Mouse (Mus musculus): ENCODE data around the gene Ergic1. TPM values are rescaled to one million over a fixed set of nuclear protein-coding genes. Genes with fewer than 3 reads are reported as not detected.
A peak's percentile ranks its signal among the peaks of the same experiment; 100 is the strongest.

Gene Ergic1
- total RNA-seq, 2 experiments from 2014 or later, result 48.3 to 123 TPM

DNA sequence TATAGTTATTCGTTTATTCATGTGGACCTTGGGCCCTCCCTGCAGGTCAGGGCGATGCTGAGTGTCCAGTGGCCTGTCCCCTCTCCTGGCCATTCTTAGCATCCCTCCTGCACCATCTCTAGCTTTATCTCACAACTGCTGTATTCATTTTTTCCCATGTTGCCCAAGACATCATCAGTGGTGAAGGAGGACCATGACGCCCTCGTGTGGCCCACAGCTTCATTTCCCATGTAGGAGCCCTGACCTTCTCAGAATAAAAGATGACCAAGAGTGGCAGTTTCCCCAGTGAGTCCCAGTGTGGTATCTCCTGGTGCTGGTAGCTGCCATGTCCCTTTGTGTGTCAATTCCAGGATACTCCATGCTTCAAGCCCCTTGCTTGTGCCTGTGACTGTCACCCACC is 88.3 kb downstream of the Ergic1 start:
- no peak for ATAC-seq (replicated peaks; ENCODE audit: poor library complexity)

DNA sequence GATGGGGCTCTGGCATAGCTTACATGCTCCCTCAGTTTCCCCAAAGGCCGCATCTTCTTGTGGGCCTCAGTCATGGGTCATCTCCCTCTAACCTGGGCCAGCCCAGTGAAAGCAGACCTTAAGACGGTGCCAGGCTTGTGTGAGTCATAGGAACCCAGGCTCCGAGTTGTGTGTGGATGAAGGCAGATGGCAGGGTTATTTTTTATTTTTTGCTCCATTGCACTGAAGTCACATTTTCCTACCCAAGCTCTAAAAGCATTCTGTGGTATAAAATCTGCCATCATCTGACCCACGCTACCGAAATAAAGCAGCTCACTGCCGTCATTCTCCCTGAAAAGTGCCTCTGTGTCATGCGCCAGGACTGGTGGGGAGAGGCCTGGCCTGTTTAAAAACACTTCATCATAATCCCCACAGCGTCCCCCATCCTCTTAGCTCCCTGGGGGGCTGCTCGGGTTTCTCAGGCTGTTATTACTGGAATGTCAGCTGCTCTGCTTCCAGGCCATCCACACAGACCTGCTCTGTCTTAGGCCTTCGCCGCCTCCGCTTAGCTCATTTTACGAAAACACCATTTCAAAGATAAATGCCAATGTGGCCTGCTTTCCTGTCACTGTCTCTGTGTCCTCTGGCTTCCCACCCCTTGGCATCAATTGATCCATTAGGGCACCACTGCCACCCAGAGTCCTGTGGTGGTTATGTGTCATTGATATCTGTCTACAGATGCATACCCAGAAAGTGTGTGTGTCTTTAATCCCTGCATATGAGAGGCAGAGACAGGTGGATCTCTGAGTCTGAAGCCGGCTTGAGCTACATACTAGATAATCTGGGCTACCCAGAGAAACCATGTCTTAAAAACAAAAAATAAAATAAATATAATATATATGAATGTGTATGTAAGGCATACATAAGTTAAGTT is 89.4 kb downstream of the Ergic1 start:
- no peak for ATAC-seq (replicated peaks; ENCODE audit: poor library complexity)

DNA sequence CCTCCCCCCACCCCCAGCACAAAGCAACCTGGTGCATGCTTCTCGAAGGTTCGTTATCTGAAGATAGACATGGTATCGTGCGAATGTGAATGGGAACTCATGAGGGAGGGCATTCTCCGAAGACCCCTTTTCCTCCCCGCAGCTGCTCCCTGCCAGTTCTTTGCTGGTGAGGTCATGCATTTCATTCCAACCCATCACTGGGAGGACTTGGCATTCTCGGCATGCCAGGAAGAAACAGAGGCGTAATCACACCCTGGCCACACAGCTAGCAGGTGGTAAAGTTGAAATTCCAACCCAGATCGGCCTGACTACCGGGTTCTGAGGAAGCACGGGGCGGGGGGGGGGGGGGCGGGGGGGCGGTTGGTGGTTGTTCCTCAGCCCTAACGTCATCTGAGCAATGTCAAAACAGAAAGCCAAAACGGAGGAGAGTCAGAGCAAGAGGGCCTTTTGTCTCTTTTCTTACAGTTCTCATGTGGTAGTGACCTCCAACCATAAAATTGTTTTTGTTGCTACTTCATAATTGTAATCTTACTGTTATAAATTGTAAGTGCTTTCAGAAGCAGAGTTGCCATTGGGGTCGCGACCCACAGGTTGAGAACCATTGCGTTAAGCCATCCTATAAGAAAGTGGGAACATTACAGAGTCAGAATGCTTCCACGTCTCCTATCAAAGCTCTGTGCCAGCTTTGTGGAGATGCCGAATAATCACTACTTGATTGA is 97.7 kb downstream of the Ergic1 start:
- ATAC-seq (replicated peaks; ENCODE audit: poor library complexity), result no peak

DNA sequence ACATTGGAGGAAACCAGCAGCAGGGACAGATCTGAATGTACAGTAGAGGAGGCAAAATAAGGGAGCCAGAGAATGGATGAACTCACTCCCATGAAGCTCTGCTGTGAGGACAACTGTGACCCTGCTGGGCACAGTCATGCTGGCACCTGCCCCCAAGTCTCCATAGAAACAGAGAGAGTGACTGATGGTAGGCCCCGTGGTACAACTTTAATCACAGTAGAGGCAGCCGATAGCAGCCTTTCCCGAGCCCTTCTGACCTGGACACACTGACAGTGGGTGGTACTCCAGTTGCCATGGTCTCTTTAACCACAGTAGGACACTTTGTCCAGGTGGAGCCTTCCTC is 98.3 kb downstream of the Ergic1 start:
- no peak for ATAC-seq (replicated peaks; ENCODE audit: poor library complexity)

DNA sequence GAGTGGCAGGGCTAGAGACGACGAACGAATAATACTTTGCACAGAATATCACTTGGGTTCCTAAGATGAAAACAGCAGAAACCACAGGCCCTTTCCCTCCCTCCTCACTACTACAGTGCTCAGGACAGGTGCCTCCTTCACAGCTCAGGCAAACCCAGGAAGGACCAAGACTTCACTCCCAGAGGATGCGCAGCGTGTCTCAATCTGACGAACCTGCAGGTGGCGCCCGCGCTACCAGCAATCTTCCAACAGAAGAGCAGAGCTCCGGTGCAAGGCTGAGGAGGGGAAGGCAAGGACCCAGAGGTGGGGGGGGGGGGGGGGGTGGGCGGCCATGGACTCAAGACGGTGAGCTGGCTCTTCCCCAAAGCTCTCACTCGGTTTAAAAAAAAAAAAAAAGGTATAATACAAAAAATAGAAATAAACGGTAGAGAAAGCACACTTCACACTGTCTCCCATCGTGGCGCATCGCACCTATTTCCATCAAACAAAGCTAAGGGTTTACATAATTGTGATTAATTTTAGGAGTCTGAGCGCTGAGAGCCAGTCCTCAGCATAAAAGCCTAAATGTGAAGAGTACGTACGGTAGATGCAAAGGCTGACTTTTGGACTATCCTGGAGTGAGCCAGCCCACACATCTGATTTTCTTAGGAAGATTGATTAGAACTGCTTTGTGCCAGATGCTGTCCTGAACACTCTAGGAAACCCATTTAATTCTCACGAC is 99.1 kb downstream of the Ergic1 start:
- ATAC-seq (replicated peaks; ENCODE audit: poor library complexity), result peak; percentile 64

DNA sequence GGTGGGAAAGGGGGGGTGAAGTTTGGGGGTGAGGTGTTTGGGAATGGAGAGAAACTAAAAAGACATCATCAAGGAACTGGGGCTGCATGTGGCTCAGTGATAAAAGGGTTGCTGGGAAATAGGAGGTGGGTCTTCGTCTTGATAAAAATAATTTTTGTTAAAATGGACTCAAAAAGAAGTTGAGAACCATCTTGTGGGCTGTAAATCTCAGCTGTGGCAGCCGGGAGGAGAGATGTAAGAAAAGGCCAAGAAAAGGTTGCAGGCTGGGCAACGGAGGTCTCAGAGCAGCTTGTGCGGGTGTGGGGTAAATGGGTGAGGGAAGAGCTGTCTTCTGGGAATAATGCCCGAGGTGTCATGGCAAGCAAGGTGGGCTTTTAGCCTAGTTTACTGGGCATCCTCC is 100.9 kb downstream of the Ergic1 start:
- ATAC-seq (replicated peaks; ENCODE audit: poor library complexity), result no peak

DNA sequence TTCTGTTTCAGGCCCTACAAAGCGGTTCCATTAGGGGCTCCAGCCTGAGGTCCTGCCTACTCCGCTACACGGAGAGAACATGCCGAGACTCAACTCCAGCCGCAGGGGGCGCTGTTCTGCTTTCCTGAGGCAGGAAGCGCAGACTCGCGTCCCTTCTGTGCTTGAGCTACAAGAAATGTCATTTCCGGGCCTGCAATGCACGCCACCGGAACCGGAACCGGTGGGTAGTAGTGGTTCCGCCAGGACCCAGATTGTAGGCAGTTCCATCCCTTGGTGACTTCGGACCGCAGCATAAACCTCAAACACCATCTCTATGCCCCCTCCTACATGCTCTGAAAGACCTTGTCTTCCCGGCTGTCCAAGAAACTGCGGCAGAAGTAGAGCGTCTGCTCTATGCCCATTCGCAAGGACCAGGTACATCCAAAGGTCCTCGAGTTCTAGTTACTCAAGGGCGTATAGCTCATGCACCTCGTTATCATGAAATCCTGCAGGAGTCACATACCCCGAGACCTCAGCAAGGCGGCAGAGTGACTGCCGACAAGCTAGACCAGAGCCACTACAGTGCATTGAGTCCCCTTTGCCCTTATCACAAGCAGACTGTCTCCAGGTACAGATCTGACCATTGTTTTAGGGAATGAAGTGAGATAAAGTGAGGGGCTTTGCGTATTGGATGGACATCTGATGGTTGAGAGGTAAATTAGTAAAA is 101.8 kb downstream of the Ergic1 start, which contains the start of gene Atp6v0e:
Gene Atp6v0e (plus strand): TSS at position 254 of the 706 bp plus-strand sequence.
- peak; percentile 93 for ATAC-seq (replicated peaks; ENCODE audit: poor library complexity)

DNA sequence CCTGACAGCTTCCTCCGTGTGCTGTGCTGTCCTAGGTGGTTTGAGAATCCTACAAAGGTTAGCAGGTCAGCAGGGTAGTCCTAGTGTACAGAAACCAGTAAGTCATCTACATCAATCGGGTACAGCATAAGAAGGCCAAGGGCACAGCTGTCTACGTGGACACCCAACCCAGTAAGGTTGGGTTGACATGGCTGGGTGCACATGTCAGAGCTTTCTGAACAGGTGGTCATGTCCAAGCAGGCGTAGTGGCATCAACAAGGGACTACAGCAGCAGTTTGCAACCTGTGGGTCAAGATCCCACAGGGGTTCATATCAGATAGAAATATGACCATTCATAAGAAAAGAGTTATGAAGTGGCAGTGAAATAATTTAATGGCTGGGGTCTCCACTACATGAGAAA is 104.3 kb downstream of the Ergic1 start:
- ATAC-seq (replicated peaks; ENCODE audit: poor library complexity), result no peak

DNA sequence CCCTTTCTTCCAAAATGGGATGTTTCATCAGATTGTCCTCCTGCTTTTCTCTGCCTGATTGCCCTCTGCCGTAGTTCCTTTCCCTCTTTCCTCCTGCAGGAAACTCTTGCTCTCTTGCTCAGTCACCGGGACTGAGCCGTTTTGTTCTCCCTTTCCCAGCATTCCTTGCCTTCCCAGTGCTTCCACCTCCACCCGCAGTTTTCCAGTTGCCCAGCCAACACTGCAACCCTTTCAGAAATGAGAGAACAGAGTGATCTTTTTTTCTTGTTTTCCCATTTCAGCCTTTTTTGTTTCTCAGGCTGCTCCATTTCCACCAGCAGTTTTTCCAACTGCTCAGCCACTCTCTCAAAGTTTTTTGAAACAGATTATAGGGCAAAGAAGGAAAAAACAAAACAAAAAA is 110.0 kb downstream of the Ergic1 start:
- ATAC-seq (replicated peaks; ENCODE audit: poor library complexity), result no peak

DNA sequence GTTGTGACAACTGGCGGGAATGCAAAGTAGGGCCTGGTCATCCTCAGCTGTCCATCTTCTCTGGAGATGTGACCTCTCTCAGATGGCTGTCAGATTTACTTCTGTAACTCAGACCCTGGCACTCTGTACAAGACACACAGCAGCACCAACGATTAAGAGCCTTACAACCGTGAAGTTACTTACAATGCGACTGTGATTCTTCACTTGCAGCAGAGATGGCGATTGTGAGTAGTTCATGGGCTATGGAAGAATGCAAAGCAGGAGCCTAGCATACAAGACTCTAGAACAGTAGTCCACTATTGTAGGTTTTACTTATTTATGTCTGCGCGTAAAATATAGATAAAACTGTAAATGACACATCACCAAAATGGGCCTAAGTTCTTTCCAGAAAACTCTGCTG is 114.6 kb downstream of the Ergic1 start:
- ATAC-seq (replicated peaks; ENCODE audit: poor library complexity), result no peak

DNA sequence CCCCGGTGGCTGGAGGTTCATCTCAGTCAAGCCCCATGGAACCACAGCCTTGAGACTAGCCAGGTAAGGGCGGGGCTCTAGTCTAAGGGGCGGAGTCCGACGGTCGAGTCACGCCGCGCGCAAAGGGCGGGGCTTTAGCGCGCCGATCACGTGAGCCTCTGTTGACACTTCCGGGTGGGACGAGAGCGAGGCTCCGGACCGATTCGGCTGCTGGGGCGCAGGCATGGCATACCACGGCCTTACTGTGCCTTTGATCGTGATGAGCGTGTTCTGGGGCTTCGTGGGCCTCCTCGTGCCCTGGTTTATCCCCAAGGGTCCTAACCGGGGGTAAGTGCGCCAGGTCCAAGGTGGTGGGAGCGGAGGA is 114.9 kb downstream of the Ergic1 start:
- peak; percentile 86 for ATAC-seq (replicated peaks; ENCODE audit: poor library complexity)

DNA sequence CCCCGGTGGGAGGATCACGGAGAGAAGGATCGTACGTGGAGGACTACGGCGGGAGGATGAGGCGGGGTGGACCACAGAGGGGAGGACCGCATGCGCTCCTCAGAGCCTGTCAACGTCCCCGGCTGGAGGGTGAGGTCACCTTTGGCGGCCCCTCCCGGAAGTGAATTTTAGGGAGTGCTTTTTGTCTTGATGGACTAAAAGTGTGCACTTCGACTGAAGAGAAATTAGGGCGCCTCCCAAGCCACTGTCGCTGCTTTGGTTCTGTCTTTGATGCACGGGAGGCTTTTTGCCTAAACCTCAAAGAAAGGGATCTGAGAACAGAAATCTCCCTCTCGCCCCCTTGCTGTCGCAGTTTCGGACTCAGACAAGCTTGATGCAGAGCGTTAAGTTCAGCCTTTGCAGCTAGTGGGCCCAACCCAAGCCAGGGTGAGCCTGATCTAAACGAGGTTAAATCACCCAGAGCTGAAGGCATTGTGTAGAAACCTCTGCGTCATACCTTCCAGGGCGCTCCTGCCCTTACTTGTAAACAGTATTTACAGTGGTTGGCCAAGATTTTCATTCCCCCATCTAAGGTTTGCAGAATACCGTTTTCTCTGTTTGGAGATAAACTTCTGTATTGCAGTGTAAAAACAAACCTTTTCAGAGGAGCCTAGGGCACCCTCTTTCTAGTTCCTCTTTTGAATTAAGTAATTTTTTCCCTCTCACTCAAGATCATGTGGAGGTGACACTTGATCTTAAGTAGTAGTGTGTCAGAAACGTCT is 115.5 kb downstream of the Ergic1 start:
- ATAC-seq (replicated peaks; ENCODE audit: poor library complexity), result peak; percentile 81

DNA sequence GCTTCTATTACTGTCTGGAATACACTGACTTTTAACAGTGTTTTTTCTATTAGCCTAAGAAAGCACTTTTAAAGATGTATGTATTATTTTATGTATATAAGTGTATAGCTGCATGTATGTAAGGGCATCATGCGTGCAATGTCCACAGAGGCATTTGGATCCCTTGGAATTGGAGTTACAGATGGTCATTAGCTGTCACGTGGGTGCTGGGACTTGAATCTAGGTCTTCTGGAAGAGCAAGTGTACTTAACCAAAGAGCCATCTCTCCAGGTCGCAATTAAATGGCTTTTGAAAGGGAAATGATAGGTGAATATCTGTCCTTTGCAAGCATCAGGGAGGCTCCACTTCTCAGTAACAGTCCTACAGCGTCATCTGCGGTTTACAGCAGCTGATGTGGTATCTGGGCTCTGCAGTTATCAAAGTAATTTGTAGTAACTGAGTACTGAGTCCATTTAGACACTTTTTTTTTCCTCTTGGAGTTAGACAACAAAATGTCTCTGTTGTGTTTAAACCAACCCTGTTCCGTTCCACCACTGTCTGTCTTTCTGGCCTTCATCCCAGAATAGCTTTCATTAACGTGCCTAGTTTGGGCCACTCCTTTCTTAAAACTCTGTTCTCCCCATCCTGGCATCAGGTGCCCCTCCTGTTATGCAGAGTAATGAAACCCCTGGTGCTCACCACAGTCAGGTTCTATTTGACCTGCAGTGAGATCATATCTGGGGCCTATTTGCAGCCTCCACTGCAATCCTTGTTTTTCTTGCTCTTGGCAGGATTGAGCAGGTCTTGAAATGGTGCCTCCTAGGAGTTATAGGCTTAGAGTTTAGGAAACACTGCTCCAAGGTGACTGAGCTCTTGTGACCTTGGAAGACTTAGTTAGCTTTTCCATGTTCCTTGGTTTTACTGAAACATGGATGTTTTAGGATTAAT is 116.7 kb downstream of the Ergic1 start:
- peak; percentile 55 for ATAC-seq (replicated peaks; ENCODE audit: poor library complexity)

DNA sequence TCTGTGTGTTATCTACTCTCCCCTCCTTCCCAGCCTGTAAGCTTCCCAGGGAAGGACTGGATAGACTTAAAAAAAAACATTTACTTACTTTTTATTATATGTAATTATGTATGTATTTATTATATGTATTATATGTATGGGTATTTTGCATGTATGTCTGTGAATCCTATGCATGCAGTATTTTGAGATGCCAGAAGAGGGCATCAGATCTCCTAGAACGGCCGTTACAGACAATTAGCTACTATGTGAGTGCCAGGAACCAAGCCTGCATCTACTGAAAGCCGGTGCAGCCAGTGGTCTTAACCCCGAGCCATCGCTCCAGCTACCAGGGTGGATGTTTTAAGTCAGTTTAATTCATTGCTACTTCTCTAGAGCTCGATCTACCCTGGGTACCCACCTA is 120.0 kb downstream of the Ergic1 start:
- no peak for ATAC-seq (replicated peaks; ENCODE audit: poor library complexity)

DNA sequence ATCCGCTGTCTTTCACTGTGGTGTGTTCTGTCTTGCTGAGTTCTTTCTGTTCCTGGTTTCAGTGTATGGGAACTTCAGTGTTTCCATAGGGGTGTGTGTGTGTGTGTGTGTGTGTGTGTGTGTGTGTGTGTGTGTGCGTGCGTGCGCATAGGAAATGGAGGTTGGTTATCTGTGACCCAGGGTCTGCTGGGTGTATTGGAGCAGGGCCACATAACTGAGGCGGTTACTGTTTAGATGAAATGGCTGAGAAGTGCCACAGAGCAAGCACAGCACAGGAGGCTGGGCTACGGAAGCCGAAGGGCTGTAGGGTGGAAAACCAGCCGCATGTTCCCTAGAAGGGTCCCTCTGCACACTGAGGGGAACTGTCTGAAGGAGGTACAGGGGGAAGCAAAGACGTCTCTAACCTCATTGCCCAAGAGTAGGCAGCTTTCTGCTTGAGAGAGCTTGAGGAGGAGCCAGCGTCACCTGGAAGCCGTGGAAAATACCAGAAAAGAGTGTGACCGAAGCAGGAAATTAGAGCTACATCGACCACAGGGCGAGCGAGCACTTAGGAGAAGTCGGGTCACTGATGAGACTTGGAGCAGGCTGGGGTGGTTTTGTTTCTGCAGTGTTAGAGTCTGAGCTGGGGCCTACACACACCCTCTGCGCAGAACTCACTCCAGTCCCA is 125.2 kb downstream of the Ergic1 start:
- ATAC-seq (replicated peaks; ENCODE audit: poor library complexity), result peak; percentile 79

DNA sequence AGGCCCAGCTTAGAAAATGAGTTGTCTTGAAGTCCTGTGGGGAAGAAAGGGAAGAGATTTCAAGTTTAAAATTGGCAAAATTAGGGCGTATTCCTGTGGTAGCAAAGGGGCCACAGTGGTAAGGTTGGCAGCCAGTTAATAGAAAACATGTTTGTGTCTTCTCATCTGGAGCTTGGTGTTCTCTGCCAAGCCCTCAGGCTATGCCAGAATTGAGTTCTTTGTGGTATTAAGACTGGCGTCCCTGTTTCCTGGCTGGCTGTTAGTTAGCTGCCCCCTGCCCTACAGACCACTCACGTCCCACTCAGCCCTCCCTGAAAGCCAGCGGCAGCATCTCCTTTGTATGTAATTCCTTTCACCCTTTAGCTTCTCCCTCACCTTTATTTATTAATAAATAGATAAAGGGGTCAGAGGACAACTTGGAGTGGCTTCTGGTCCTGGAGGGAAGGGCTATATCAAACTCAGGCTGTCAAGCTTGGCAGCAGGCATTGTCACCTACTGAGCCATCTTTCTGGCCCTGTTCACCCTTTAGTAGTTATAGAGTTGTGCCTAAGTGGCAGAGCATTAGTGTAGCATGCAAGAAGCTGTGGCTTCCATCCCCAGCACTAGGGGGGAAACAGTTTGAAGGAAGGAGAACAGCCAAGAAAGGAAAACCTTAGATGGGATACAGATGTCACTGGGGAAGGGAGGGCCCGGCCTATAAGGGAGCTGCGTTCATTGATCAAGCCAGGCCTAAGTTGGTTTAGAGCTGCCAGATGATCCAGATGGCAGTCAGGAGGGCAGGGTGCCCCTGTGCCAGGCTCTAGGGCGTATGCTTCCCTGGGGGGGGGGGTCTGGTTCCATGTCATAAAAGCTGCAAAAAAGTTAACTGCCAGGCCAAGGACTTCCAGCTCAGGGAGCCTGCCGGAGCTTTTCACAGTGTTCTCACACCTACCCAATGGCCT is 127.8 kb downstream of the Ergic1 start:
- no peak for ATAC-seq (replicated peaks; ENCODE audit: poor library complexity)

DNA sequence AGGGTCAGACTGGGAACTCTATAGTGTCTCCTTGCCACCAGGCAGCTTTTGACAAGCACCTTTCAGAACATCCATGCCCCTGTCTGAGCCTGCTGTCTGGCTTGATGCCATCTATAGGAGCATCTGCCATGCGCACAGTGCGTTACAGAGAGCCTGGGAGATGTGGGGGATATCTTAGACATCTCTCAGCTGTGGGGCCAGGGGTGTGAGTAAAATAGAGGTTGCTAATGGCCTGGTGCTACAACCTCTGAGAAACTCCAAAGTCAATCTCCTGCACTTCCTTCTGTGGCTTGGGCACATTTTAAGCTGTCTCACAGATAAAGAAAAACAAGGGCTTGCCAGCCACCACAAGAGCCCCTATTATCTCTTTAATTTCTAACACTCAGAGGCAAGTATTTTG is 128.5 kb downstream of the Ergic1 start:
- ATAC-seq (replicated peaks; ENCODE audit: poor library complexity), result peak; percentile 69

DNA sequence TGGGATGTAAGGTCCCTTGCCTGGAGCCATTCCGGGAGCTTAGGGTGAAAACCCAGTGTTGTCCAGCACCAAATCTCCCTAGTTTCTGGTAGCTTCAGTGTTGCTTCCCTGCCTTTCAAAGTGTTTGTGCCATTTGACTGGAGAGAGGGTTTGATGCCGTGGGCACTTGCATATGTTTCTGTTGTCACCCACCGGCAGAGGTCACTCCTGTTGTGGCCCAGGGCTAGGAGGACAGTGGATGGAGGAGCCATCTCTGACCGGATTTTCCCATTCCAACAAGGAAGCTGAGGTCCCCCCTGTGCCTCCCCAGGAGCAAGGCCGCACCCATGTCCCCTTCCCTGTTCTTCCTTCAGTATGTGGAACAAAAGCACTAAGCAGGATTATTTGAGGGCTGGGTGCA is 128.9 kb downstream of the Ergic1 start:
- ATAC-seq (replicated peaks; ENCODE audit: poor library complexity), result no peak

All from megakaryocyte progenitor cell, adult 5-6 weeks (primary cell).